Mouse (Mus musculus): Measurements from ENCODE around the gene Rhbdl1. TPM values are rescaled to one million over a fixed set of nuclear protein-coding genes. Genes with fewer than 3 reads are reported as not detected.

Rhbdl1 gene
- polyA plus RNA-seq, 1 experiment from 2014 or later = 0.68 TPM

GRCm38 (mm10) chr17:25795609-25796092 is 41.4 kb downstream of the Rhbdl1 start, which contains the start of gene AC134908.4:
AC134908.4 (minus strand) TSS chr17:25795659.
- peaks cover 42% of the 10 kb centered on the region for H3K4me1 ChIP-seq (replicated peaks; ENCODE audit: control insufficient read depth, insufficient read depth, low read length)
- no peaks in the 10 kb centered on the region for H3K9me3 ChIP-seq (ENCODE audit: control insufficient read depth, low read length)
- H3K9ac ChIP-seq (ENCODE audit: low read length) = peak within 1 kb of the TSS; percentile 77
- H3K4me2 ChIP-seq (ENCODE audit: low read depth, low read length) = peak within 1 kb of the TSS; percentile 87
- 24% methylated on average over 6 of the region's 6 CpGs for WGBS
- ATAC-seq (ENCODE audit: low read depth) = no peak
- H3K27ac ChIP-seq (ENCODE audit: low read length) = peak within 1 kb of the TSS; percentile 2; the same call in 1 of the 2 replicates
- H3K36me3 ChIP-seq (ENCODE audit: control insufficient read depth, insufficient read depth, low read length) = no peaks in the 10 kb centered on the region
- no peaks in the 10 kb centered on the region for H3K27me3 ChIP-seq (ENCODE audit: control insufficient read depth, insufficient read depth, low read depth, low read length)
- peak within 1 kb of the TSS; percentile 79 for H3K4me3 ChIP-seq (ENCODE audit: low read length)

GRCm38 (mm10) chr17:25794998-25795397 is 42.1 kb downstream of the Rhbdl1 start:
- Histone ChIP-seq H3K36me3 (ENCODE audit: control insufficient read depth, insufficient read depth, low read length) (no peaks in the 10 kb centered on the region), H3K4me2 (ENCODE audit: low read depth, low read length) (peak overlapping the region; percentile 87), H3K27ac (ENCODE audit: low read length) (no peak overlapping the region), H3K9me3 (ENCODE audit: control insufficient read depth, low read length) (no peaks in the 10 kb centered on the region), H3K4me1 (replicated peaks; ENCODE audit: control insufficient read depth, insufficient read depth, low read length) (peaks cover 42% of the 10 kb centered on the region), H3K27me3 (ENCODE audit: control insufficient read depth, insufficient read depth, low read depth, low read length) (no peaks in the 10 kb centered on the region), H3K9ac (ENCODE audit: low read length) (no peak overlapping the region), H3K4me3 (ENCODE audit: low read length) (no peak overlapping the region)
- no peak for ATAC-seq (ENCODE audit: low read depth)
- WGBS = 87% methylated on average over 17 of the region's 17 CpGs

- Histone ChIP-seq H3K36me3 (ENCODE audit: control insufficient read depth, insufficient read depth, low read length) (peaks cover 7% of the 10 kb centered on the region; the same call in 1 of the 2 replicates), H3K27me3 (ENCODE audit: control insufficient read depth, insufficient read depth, low read depth, low read length) (no peaks in the 10 kb centered on the region), H3K4me1 (replicated peaks; ENCODE audit: control insufficient read depth, insufficient read depth, low read length) (peaks cover 42% of the 10 kb centered on the region), H3K4me2 (ENCODE audit: low read depth, low read length) (no peak overlapping the region), H3K4me3 (ENCODE audit: low read length) (no peak overlapping the region), H3K9me3 (ENCODE audit: control insufficient read depth, low read length) (no peaks in the 10 kb centered on the region), H3K9ac (ENCODE audit: low read length) (no peak overlapping the region), H3K27ac (ENCODE audit: low read length) (peak overlapping the region; percentile 37; the same call in 1 of the 2 replicates)
- 66% methylated on average over 13 of the region's 13 CpGs for WGBS
- no peak for ATAC-seq (ENCODE audit: low read depth)
Observed at GRCm38 (mm10) chr17:25794197-25794596, 42.9 kb downstream of the Rhbdl1 start.

- ATAC-seq (ENCODE audit: low read depth) = peak; percentile 89
- peaks cover 41% of the 10 kb centered on the region for H3K4me1 ChIP-seq (replicated peaks; ENCODE audit: control insufficient read depth, insufficient read depth, low read length)
- under 1% methylated on average over 14 of the region's 14 CpGs for WGBS
Observed at GRCm38 (mm10) chr17:25792615-25793014, 44.5 kb downstream of the Rhbdl1 start, which contains the start of gene Fam173a. Fam173a (minus strand) TSS chr17:25792901.

GRCm38 (mm10) chr17:25791843-25792527 is 45.1 kb downstream of the Rhbdl1 start:
- peak overlapping the region; percentile 96 for H3K4me3 ChIP-seq (ENCODE audit: low read length)
- peak overlapping the region; percentile 99 for H3K27ac ChIP-seq (ENCODE audit: low read length)
- ATAC-seq (ENCODE audit: low read depth) = peak; percentile 71
- H3K9me3 ChIP-seq (ENCODE audit: control insufficient read depth, low read length) = no peaks in the 10 kb centered on the region
- under 1% methylated on average over 45 of the region's 45 CpGs for WGBS
- peaks cover 19% of the 10 kb centered on the region; the same call in 1 of the 2 replicates for H3K36me3 ChIP-seq (ENCODE audit: control insufficient read depth, insufficient read depth, low read length)
- H3K4me1 ChIP-seq (replicated peaks; ENCODE audit: control insufficient read depth, insufficient read depth, low read length) = peaks cover 35% of the 10 kb centered on the region
- peak overlapping the region; percentile 94 for H3K4me2 ChIP-seq (ENCODE audit: low read depth, low read length)
- no peaks in the 10 kb centered on the region for H3K27me3 ChIP-seq (ENCODE audit: control insufficient read depth, insufficient read depth, low read depth, low read length)
- H3K9ac ChIP-seq (ENCODE audit: low read length) = peak overlapping the region; percentile 89

More at GRCm38 (mm10) chr17:25792615-25793014, 44.5 kb downstream of the Rhbdl1 start, which contains the start of gene Fam173a:
- peaks cover 16% of the 10 kb centered on the region; the same call in 1 of the 2 replicates for H3K36me3 ChIP-seq (ENCODE audit: control insufficient read depth, insufficient read depth, low read length)
- peak within 1 kb of the TSS; percentile 99 for H3K27ac ChIP-seq (ENCODE audit: low read length)
- H3K4me3 ChIP-seq (ENCODE audit: low read length) = peak within 1 kb of the TSS; percentile 96
- H3K9me3 ChIP-seq (ENCODE audit: control insufficient read depth, low read length) = no peaks in the 10 kb centered on the region
- H3K4me2 ChIP-seq (ENCODE audit: low read depth, low read length) = peak within 1 kb of the TSS; percentile 94
- H3K9ac ChIP-seq (ENCODE audit: low read length) = peak within 1 kb of the TSS; percentile 89
- no peaks in the 10 kb centered on the region for H3K27me3 ChIP-seq (ENCODE audit: control insufficient read depth, insufficient read depth, low read depth, low read length)

- peak overlapping the region; percentile 94 for H3K4me2 ChIP-seq (ENCODE audit: low read depth, low read length)
- no peaks in the 10 kb centered on the region for H3K27me3 ChIP-seq (ENCODE audit: control insufficient read depth, insufficient read depth, low read depth, low read length)
- ATAC-seq (ENCODE audit: low read depth) = peak; percentile 13; the same call in 1 of the 2 replicates
- H3K9ac ChIP-seq (ENCODE audit: low read length) = peak overlapping the region; percentile 89
- H3K9me3 ChIP-seq (ENCODE audit: control insufficient read depth, low read length) = no peaks in the 10 kb centered on the region
- peaks cover 35% of the 10 kb centered on the region for H3K4me1 ChIP-seq (replicated peaks; ENCODE audit: control insufficient read depth, insufficient read depth, low read length)
- H3K4me3 ChIP-seq (ENCODE audit: low read length) = peak overlapping the region; percentile 96
- peaks cover 19% of the 10 kb centered on the region; the same call in 1 of the 2 replicates for H3K36me3 ChIP-seq (ENCODE audit: control insufficient read depth, insufficient read depth, low read length)
- H3K27ac ChIP-seq (ENCODE audit: low read length) = peak overlapping the region; percentile 99
- WGBS = 22% methylated on average over 19 of the region's 19 CpGs
Observed at GRCm38 (mm10) chr17:25791320-25791842, 45.7 kb downstream of the Rhbdl1 start.

GRCm38 (mm10) chr17:25786781-25787504 is 50.2 kb downstream of the Rhbdl1 start:
- Histone ChIP-seq H3K9me3 (ENCODE audit: control insufficient read depth, low read length) (no peaks in the 10 kb centered on the region), H3K4me1 (replicated peaks; ENCODE audit: control insufficient read depth, insufficient read depth, low read length) (peaks cover 20% of the 10 kb centered on the region), H3K4me3 (ENCODE audit: low read length) (no peak overlapping the region), H3K4me2 (ENCODE audit: low read depth, low read length) (no peak overlapping the region), H3K9ac (ENCODE audit: low read length) (no peak overlapping the region), H3K27me3 (ENCODE audit: control insufficient read depth, insufficient read depth, low read depth, low read length) (no peaks in the 10 kb centered on the region), H3K36me3 (ENCODE audit: control insufficient read depth, insufficient read depth, low read length) (peaks cover 29% of the 10 kb centered on the region), H3K27ac (ENCODE audit: low read length) (no peak overlapping the region)
- no peak for ATAC-seq (ENCODE audit: low read depth)
- 89% methylated on average over 9 of the region's 9 CpGs for WGBS

- H3K4me2 ChIP-seq (ENCODE audit: low read depth, low read length) = peak within 1 kb of the TSS; percentile 65
- ATAC-seq (ENCODE audit: low read depth) = no peak
- peaks cover 34% of the 10 kb centered on the region for H3K36me3 ChIP-seq (ENCODE audit: control insufficient read depth, insufficient read depth, low read length)
- peak within 1 kb of the TSS; percentile 84 for H3K4me3 ChIP-seq (ENCODE audit: low read length)
- H3K4me1 ChIP-seq (replicated peaks; ENCODE audit: control insufficient read depth, insufficient read depth, low read length) = peaks cover 18% of the 10 kb centered on the region
- H3K27me3 ChIP-seq (ENCODE audit: control insufficient read depth, insufficient read depth, low read depth, low read length) = no peaks in the 10 kb centered on the region
- 79% methylated on average over 3 of the region's 3 CpGs for WGBS
- peak within 1 kb of the TSS; percentile 84 for H3K27ac ChIP-seq (ENCODE audit: low read length)
- peak within 1 kb of the TSS; percentile 83 for H3K9ac ChIP-seq (ENCODE audit: low read length)
- no peaks in the 10 kb centered on the region for H3K9me3 ChIP-seq (ENCODE audit: control insufficient read depth, low read length)
Observed at GRCm38 (mm10) chr17:25786280-25786679, 50.8 kb downstream of the Rhbdl1 start, which contains the start of gene Ccdc78. Ccdc78 (plus strand) TSS chr17:25786580.

All from lung, embryonic 16.5 days (tissue).